Mouse (Mus musculus) ES-CJ7 (cell line): Measurements from ENCODE around the gene Map3k12.

Experiments
- DNase-seq: peaks from one replicate; pipeline ENCODE4 v3.0.0; 2011; ENCODE audit warnings: low read depth, low spot score

The Map3k12 gene

DNA sequence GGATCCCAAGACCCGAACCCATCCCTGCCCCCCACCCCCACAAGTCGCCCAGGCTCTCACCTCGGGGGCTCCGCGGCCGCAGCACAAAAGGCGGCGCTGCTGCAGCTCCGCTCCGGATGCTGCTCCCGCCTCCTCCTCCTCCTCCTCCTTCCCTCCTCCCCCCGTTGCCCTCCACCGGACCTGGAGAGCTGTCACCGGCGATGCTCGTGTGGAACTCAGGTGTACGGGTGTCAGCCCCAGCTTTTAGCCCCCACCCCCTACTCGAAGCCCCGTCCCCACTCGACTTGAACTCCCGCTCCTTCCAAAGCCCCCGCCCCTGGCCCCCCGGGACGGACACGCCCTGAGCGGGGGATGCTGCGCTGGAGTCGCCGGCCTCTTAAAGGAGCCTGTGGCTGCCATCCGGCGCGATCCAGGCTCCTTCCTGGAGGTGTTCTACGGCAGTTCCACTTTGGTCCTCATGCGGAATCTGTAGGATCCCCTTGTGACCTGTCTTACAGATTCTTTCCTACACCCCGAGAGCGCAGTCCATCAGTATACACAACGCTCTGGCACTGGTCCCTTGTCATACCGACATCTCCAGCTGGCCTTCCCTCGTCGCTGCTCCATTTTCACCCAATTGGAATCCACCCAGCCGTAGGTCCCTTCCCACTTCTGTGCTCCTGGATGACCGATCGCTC lies at the start of gene Map3k12:
TSS of gene Map3k12 (minus strand) at position 337 of the 677 bp plus-strand sequence.
- peak; percentile 65 for DNase-seq

DNA sequence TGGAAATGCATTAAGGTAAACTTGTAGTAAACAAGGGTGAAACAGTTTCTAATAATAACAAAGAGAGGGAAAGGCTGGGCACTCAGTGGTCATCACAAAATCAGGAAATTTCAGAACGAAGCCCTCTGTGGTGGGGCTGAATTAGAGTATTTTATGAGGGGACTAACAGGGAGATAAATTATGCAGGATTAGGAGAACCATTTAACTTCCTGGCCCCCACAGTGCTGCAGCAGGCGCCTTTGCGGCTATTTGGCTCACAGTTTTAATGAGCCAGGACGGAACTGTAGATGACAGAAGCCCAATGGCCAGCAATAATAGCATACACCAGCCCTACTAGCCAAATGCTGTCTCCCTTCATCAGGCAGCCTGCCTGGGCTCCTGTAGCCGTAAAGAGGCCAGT lies 46.8 kb upstream of the Map3k12 start:
- no peak for DNase-seq

DNA sequence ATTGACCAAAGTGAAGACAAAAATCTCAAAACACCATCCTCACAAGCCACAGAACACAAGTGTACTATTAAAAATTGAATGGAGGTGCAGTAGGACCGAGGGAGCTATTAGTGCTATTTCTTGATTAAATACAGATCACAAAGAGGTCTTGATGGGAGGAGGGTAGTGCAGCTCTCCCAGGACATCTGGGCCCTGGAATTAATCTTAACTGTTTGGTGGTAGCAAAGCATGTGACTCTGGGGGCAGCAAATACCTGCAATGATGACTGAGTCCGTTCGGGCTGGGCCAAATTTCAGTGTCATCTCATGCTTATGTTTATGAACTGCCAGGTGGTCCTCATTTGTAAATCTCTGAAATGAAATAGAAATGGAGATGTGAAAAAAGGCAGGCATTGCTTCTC lies 46.2 kb upstream of the Map3k12 start:
- DNase-seq: no peak

DNA sequence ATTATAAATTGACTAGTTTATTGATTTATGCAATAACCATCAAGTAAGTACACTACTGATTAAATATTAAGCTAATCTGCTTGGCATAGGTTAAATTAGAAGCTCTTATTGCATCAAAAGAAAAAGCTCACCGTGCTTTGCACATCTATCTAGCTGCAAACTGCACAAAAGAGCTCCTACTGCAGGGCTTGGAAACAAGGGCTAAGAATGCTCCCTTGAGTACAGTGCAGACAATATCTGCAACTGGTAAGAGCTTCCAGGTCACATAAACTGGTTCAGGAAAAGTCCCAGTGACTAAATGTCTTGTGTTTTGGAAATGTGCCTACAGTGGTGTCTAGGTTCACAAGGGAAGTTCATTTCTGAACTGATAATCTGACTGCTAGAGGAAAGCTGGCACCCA lies 45.6 kb upstream of the Map3k12 start:
- no peak for DNase-seq

DNA sequence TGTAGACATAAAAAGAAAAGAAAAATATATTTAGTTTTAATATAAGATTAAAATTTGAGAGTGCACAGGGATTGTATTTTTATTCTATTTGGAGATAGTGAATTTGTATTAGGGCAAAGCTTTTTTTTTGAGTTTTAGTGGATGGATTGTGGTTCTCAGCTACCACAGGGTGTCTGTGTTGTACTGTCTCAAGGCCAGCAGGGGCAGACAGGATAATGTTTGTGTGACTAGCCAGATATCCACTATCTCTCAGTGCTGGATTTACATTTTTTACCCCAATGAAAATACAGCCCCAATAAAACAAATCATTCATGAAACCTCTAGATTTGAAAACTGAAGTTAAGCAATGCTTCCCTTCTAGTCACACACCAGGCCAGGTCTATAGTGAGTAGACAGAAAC lies 40.7 kb upstream of the Map3k12 start:
- no peak for DNase-seq

DNA sequence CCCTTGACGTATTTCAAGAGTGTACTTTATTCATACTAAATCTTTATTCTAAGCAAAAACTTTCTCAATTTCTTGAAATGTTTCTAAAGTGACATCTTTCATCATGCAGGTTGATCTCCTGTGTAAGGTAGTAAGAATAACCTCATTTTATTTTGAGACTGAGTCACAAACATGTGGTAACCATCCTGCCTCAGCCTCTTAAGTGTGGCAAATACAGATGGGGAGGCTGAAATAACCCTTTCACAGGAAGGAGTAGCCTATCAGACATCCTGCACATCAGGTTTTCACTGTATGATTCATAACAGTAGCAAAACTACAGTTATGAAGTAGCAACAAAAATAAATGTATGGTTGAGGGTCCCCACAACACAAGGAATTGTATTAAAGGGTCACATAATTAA lies 38.7 kb upstream of the Map3k12 start:
- no peak for DNase-seq

DNA sequence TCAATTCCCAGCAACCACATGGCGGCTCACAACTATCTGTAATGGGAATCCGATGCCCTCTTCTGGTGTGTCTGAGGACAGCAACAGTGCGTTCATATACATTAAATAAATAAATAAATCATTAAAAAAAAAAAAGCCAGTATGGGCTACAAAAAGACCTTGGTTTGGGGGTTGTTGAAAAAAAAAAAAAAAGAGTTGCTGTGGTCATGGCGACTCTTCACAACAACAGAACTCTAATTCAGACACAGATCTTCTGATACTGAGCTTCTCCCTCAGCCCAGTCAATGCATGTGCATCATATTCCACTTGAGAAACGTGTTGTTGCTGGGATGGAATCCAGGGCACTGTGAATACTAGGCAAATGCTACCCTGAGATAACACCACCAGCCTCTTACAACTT lies 35.7 kb upstream of the Map3k12 start:
- DNase-seq: no peak

DNA sequence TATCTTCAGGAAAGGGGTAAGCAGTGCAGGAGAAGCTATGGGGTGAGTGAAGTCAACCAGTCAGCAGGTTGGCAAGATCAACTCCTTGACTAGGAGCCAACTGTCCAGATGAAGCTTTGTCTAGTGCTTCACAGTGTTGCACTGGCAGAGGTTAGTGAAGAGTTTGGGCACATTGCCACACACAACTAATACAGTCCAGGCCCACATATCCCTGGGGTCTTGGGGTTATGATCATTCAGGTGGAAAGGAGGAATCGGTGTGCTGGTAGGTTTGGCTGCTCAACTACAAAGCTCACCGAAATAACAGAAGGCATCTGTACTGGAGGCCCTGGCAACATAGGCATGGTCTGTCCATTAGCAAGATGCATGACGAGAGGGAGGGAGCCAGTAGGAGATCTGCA lies 30.6 kb upstream of the Map3k12 start:
- no peak for DNase-seq

DNA sequence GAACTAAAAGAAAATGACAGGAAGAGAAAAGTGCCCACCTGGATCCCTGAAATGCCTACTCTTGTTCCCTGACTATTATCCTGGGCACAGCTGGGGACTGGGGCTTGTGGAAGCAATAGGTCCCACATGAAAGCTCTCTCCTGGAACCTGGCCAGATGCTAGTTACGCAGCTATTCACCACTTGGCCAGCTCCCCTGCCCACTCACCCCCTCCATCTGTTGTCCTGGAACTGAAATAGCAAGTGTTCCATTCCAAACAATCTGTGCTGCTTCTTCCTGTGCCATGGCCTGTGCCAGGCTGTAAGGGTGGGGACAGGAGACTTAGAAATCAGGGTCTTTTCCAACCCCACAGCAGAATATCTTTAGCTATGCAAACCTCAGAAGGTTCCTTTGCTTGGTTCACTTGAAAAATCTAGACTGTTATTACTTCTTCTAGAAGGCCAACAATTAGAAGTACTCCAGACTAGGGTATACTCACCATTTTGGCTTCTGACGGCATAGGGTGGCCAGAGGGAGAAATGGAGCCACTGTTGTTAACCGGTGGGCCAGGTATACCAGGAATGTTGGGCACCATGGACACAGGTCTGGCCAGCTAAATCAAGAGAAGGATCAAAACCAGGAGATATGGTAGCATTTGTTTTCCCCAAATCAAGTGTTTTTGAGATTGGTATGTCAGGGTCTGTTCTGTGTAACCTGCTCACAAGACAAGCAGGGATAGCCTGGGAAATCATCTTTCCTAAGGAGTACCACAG lies 30.0 kb upstream of the Map3k12 start:
- no peak for DNase-seq

DNA sequence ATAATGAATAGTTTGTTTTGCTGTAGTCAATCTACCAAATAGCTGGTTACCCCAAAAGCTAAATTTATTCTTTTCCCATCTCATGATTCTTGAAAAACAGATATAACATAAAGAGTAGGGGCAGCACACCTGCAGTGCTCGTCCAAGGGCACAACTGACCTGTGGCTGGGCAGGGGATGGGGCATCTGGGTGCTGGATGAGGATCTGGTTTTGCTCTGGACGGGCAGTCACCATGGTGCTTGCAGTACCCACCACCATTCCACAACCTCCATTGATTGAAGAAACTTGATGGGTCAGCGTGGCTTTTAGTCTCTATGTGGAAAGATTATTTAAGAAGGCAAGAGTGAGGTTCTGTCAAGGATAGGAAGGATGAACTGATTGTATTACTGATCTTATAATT lies 29.4 kb upstream of the Map3k12 start:
- DNase-seq: no peak

DNA sequence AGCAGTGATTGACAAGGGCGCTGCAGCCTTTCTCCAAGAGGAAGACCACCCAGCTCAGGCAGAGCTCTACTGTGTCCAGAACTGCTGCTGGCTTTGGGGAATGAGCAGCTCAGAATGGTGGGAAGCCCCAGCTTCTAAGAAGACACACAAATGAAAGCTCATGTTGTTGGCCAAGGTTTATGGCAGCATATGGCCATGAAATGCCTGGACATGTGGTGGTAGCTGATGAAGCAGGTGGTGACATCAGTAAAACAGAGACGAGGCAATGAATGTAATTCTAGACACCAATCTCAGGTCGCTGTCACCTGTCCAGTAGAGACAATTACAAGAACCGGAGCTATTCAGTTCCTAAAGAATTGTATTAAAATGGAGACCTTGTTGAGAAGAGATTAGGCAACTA lies 27.9 kb upstream of the Map3k12 start:
- no peak for DNase-seq

DNA sequence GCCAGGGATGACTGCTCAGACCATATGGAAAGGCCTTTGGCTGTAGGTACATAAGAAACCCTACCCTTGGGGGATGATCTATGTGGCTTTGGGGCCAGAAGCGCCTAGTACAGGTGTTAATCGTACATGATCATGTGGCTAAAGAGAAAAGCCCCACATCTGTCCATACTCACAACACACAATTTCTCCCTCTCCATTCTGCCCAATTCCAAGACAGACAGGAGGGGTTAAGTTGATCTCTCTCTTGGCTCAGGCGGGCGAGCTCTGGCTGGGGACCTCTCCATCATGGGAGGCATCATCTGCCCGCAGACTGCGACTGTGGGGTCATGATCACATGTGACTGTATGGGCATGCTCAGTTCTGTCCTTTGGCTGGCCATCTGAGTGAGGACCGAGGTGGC lies 17.1 kb upstream of the Map3k12 start:
- DNase-seq: no peak

DNA sequence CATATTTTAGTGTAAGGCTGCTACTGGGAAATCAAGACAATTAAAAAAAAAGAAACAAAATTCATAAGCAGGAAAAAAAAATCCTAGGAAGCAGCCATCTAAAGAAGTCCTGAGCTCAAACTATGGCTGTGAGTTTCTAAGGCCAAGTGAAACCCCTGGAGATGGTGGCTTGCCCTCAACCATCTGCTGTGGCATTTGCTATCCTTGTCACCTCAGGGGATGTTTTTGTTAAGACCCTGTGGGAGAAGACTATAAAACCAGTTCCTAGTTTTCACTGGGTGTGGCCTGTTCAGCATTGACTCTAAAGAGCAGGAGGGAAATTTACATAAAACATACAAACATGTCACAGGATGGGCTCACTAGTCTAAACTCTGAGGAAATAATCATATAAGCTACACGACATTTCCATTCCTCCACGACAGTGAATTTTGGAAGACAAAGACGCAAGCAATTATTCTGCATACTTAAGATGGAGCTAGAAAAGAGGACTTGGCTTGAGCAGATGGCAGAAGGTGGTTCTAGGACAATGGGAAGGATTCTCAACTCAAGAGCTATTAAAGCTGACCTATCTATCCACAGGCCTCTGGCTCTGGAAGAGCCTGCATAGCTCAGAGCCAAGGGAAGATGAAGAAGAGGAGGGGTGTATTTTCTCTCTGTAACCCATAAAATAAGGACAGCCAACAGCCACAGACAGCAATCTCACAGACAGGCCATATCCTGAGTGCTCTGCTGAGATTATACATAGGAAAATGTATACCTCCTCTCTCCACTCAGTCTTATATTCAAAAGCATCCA lies 15.4 kb upstream of the Map3k12 start:
- DNase-seq: no peak

DNA sequence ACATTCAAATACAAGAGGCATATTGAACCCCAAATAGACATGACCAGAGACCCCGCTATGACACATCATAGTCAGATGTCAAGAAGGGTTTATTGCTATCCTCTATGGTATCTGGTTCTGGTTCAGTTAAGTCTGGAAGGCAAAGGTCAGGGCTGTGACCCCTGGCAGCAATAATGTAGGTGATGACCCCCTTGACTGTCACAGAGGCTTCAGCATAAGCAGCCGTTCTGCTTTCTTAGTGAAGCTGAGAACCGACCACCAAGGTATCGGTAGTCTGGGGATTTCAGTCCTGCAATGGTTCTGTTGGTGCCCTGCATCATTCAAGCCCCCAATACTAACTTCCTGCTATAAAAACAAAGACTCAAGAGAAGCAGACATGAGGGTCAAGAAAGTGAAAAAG lies 14.7 kb upstream of the Map3k12 start:
- DNase-seq: no peak

DNA sequence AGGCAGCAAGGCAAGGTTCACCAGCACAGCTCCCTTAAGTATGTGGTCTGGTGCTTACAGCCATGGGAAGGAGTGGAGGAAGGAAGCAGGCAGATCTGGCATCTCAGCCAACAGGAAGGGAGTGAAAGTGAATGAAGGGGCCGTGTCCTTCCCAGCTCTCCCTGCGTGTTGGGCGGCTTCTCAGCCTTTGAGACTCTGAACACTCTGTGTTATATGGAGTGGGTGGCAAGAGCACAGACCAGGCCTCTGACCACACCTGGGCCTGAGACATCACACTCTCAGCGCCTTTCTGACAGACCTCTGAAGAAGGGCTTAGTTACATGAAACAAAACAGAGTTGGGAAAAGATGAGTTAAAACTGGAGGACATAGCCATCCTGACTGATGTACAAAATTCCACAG lies 13.7 kb upstream of the Map3k12 start:
- DNase-seq: no peak

DNA sequence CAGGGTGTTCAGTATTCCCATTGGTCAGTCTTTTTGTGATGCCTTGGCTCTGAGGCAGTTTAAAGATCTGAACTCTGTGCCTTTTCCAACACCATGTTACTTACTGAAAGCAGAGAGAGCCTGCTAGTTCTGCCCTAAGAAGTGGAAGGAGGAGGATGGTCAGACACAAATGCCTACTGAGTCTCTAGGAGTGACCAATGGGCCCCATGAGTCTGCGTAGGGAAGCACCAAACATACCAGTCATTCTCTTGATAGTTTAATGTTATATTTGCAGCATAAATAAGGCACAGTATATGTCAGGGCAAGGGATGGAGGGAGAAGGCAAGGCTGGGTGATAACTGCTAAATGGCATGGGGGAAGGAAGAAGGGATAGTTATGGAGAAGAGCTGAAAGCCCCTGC lies 11.5 kb upstream of the Map3k12 start:
- no peak for DNase-seq

DNA sequence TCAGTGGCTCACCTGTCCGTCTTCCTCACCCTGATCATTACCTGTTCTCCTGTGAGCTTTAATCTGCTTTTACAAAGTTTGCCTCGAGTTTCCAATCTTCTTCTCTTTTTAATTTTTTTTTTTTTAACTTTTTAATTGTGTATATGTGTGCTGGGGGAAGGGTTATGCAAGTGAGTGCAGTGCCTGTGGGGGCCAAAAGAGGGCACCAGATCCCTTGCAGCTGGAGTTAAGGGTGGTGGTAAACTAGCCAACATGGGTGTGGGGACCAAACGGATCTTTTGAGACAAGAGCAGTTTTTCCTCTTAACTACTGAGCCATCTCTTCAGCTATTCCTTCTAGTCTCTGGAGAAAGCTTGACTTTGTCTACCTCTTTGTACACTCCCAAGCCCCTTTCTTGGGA lies 11.1 kb upstream of the Map3k12 start:
- DNase-seq: peak; percentile 61

DNA sequence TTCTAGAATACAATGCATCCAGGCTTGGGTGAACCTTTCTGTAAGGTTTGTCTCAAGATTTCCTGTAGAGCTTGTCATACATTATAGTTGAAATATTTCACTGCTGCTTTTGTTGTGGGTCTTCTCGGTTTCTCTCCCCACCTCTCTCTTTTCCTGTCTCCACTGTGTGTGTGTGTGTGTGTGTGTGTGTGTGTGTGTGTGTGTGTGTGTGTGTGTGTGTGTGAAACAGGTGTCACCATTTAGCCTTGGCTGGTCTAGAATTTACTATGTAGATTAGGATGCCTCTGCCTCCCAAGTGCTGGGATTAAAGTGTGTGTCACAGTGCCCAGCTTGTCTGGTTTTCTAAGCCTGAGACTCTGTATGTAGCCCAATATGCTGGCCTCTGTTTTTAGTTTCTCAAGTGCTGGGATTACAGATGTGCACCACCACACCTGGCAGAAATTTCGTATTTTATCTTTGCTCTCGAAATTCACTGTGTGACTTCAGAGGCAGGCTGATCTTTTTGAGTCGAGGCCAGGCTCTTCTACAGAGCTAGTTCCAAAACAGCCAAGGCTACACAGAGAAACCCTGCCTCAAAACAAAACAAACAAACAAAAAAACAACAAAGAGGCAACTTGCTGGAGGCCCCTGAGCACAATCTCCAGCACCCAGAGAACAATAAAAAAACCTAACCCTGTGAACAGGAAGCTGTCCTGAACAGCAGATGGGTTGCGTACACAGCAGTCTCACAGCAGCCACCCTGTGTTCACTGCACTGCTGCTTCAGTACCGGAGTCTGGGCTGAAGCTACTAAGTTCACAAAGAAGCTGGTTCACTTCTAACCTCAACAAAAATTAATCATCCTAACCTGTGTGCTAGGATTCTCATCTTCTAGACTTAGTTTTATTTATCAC lies 9.5 kb upstream of the Map3k12 start:
- DNase-seq: no peak

DNA sequence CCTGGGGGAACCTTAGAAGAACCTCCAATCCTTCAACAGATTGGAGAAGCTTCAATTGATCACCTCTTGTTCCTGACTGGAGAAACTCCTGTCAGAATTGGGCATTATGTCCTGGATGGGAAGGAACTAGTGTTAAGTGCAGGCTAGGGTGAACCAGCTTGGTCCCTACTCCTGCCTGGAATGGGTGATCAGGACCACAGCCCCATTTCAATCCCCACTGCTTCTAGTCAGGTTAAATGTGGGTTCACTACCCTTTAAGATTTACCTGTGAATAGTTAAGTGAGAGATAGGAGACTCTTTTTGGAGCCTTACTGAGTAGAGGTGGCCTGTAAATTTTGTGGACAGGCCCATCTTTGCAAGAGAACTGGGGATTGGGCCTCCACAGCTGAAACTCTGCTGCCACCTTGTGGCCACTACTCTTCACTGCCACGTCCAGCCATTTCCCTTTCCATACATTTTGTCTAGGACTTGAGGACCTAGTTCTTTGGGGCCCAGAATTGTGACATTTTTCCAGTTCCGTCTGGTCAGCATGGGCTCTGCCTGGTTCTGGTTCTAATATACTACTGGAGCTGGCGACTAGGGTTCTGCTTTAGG lies 8.1 kb upstream of the Map3k12 start, which contains the start of gene Npff:
TSS of gene Npff (minus strand) at position 51 of the 594 bp plus-strand sequence.
- DNase-seq: peak; percentile 76

DNA sequence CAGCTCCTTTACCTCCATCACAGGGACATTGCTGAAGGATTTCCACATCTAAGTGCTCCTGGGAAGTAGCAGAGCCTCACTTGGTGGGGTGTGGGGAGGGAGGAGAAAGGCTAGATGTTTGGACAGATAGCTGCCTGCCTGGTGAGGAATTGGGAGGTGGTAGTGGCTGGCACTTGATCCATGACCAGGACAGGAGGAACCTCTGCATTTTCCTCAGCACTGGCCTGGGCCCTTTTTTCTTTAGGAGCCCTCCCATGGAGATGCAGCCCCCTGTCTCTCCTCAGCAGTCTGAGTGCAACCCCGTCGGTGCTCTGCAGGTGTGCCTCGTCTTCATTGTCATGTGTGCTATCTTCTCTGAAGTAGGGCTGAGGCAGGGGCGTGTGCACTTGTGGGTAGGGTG lies 4.6 kb upstream of the Map3k12 start:
- no peak for DNase-seq

DNA sequence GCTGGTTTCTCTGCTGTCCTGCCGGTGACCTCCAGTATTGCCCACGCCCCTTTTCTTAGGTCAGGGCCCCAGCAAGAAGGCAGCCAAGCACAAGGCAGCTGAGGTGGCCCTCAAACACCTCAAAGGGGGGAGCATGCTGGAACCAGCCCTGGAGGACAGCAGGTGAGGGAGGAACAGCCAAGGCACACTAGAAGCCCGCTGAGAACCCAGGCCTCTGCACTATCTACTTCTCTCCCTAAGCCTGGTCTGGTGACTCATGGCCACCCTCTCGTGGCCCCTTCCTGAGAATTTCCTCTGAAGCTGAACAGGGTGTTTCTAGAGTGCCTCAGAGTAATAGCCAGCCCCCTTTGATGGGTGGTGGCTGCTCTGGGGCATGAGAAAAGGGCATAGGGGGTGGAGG lies 3.6 kb upstream of the Map3k12 start:
- no peak for DNase-seq
